Mouse (Mus musculus) brain, embryonic 14.5 days (tissue): ENCODE measurements around the gene Slc19a3. TPM values are rescaled to one million over a fixed set of nuclear protein-coding genes. Genes with fewer than 3 reads are reported as not detected.

ENCODE experiments used
- DNase-seq: peaks from one replicate; pipeline ENCODE4 v3.0.0-alpha.2; 2011; ENCODE audit warnings: low read depth
- CTCF ChIP-seq: fragments of 200-500 bp; IDR thresholded peaks from 2 replicates; pipeline ENCODE4 v1.5.1; 2012; ENCODE audit warnings: inconsistent platforms, mild to moderate bottlenecking, moderate library complexity, borderline replicate concordance; ENCODE audit not compliant: insufficient read depth, insufficient read length; ENCODE audit errors: extremely low read depth
- POLR2A ChIP-seq: fragments of 200-500 bp; IDR thresholded peaks from 2 replicates; pipeline ENCODE4 v1.6.1; 2012; ENCODE audit warnings: mild to moderate bottlenecking, inconsistent platforms, borderline replicate concordance; ENCODE audit not compliant: poor library complexity, insufficient read depth, insufficient read length, severe bottlenecking; ENCODE audit errors: extremely low read depth
- polyA plus RNA-seq: library from polyadenylated mRNA; depleted of rRNA; stranded (reverse); fragments of >200 nt; gene quantifications from 2 replicates; pipeline ENCODE4 v1.2.3, GENCODE M21; 2012; rRNA removed

Slc19a3 gene
- polyA plus RNA-seq, 1 experiment, result 1.00 TPM

DNA sequence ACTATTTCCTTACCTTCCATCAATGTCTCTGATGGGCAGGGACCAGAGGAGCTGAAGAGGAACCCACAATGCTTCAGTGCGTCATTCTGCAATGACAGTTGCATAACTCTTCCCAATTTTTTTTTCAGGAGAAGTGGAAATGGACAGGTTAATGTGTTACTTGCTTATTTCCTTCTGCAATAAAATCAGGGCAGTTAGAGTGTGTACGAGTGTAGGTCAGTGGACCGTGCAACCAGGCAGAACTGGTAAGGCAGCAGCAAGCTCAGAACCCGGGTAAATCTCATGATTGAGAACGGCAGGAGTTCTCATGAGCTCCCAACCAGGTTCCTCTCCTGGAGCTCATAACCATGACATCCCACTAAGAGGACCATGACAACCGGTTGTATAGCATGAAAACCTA is 46.2 kb downstream of the Slc19a3 start:
- no peak for DNase-seq
- TF ChIP-seq CTCF (no peak), POLR2A (no peak)

DNA sequence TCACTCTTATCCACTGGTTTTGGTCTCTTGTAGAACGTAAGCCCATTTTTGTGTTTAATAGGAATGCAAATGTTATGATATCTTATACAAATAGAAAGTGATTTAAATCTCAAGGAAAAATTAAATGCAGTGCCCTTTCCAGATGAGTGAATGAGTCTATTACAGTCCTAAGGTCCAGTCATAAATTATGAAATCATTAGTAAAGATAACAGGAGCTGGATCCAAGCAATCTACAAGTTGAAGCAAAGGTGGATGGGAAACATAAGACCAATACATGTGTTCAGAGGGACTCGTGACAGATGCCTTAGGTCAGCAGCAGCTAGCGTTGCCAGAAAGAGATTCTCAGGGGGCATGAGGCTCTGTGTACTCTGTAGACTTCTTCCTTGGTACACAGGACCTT is 46.7 kb downstream of the Slc19a3 start:
- no peak for DNase-seq
- TF ChIP-seq POLR2A (no peak), CTCF (no peak)

DNA sequence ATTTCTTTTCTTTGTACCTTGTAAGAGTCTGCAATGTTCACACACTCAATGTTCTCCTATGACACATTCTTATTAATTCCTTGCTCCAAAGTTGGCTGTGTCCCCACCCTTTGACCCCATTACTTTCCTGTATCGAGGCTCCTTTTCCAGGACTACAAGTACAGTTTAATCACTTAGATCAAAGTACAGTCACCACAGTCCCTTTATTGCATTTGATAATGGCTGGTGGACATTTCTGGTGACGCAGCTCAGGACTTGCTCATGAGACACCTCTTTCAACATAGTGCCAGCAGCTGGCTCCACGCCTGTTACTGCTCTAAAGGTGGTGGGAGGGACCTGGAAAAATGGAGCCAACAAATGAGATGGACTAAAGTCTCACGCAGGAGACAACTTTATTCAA is 47.2 kb downstream of the Slc19a3 start:
- TF ChIP-seq POLR2A (no peak), CTCF (no peak)
- DNase-seq, result no peak

DNA sequence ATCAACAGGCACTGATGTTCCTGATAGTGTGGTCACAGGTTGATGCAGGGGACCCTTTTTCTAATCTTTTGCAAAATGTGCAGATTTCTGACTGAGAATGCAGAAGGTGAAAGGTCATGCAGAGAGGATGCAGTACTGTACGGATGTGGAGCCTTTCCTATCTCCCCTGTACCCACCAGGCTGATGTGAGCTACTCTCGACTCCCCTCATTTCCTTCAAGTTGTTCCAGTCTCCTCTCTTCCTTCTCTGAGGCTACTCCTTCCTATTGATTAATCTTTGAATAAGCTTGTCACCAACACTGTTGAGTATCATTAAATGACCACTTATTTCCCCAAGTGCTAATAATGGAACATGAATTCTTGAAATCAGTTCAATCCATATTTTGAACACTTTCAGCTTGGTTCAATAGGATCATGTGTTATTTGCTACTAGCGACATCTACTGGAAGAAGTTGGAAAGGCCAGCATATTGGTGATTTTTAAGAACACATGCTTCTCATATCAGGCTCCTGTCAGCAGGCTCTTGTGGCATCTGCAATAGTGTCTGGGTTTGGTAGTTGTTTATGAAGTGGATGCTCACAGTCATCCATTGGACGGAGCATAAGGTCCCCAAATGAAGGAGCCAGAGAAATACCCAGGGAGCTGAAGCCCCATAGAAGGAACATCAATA is 50.6 kb downstream of the Slc19a3 start:
- TF ChIP-seq CTCF (peak; percentile 43; the same call in 1 of the 2 replicates), POLR2A (no peak)
- peak; percentile 89 for DNase-seq

DNA sequence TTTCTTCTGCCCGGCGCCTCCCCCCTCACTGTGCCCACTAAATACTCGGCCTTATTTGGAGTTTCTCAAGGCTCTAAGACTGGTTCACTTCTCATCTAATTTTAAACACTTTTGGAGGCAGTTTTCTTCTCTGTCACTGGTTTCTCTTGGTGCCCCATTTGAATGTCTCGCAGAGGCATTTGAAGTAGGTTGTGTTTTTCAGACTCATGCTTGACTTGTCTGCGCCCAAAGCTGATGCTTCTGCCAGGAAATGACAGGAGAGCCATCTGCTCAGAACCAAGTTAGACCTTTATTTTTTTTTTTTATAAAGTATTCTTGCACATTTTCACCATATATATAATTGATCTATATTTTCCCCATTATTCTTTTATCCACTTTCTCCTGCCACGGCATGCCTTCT is 51.5 kb downstream of the Slc19a3 start:
- TF ChIP-seq POLR2A (no peak), CTCF (no peak)
- no peak for DNase-seq

DNA sequence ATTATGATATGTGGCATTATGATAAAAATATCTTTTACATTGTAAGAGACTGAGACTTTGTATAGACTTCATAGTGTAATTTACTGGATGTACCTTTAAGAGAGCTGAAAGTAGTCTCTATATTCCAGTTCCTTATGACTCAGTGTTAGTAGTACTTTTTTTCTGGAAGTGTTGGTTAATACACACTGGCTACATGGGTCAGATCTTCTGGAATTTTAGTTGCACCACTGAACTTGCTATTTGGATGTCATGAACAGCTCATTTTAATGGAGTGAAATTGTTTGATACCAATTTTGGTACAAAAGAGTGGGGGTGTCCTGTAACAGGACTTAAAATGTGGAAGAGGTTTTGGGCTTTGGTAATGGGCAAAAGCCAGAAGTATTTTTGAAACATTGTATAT is 60.4 kb downstream of the Slc19a3 start:
- DNase-seq, result no peak
- no peak for TF ChIP-seq CTCF
- TF ChIP-seq POLR2A, result no peak

DNA sequence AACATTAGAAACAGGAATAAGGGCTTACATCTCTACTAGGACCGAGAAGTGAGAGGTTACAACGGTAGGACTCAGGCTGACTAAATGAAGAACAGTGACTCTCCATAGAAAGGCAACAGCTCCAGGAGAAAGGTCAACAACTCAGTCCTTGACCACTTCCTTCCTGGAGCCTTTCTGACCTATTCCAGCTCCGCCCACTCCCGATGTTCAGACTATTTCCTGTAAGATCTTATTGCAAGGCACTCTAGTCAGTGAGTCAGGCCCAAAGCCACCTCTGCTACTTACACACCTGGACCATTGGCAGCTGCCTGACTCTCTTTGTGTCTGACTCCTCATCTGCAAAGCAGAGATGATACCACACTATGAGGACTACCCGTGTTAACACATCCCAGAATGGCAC is 62.5 kb downstream of the Slc19a3 start:
- no peak for TF ChIP-seq CTCF
- TF ChIP-seq POLR2A, result no peak
- no peak for DNase-seq

DNA sequence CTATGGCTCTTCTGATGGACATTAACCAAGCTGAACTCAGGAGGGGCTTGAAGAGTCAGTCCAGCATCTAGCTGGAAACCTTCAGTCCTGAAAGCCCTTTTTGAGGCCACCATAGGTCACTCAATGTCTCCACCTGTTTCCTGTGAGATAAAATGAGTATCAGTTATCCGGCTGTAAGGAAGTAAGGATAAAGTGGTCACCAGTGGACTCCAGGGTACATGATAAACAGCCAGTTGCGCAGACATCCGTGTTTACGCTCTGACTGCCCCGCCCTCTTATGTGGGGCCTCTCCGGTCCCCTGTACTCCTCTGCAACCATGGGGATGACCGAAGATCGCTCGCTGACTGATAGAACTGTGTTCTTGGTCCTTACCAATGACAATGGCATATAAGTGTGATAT is 63.9 kb downstream of the Slc19a3 start:
- TF ChIP-seq POLR2A, result no peak
- no peak for TF ChIP-seq CTCF
- DNase-seq, result no peak

DNA sequence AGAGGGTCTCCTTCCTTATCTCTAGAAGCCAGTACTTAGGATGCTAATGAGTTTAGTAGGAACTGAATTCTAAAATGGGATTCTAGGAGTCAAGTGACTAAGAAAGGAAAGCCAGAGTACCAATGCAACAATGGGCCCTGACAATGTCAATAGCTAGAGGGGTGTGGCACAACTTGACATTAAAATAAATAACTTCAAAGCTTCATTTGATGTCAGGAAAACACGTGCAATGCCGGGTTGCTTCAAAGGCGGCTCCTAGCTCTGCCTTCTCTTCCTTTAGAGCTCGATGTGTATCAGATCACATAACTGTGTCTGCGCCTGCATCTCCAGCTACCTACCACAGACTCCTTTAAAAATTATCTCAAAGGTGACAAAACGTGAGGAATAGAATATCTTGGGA is 64.3 kb downstream of the Slc19a3 start:
- TF ChIP-seq CTCF (no peak), POLR2A (no peak)
- DNase-seq, result peak; percentile 5

DNA sequence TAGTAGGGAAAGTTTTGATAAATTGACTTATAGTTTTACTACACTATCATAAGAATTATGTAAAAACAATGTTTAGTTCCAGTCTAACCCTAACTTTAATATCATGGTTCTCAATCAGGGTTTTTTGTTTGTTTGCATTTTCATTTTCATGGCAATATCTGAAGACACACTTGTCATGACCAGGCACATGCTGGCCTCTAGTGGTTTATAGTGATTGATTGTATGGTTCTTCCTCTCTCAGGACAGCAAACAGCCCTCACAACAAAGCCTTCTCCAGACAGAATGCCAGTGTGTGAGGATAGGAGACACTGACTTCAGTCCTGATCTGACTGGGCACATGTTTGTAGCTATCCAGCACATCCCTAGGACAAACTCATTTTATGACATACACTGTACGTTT is 65.0 kb downstream of the Slc19a3 start:
- no peak for DNase-seq
- TF ChIP-seq CTCF, result no peak
- no peak for TF ChIP-seq POLR2A

DNA sequence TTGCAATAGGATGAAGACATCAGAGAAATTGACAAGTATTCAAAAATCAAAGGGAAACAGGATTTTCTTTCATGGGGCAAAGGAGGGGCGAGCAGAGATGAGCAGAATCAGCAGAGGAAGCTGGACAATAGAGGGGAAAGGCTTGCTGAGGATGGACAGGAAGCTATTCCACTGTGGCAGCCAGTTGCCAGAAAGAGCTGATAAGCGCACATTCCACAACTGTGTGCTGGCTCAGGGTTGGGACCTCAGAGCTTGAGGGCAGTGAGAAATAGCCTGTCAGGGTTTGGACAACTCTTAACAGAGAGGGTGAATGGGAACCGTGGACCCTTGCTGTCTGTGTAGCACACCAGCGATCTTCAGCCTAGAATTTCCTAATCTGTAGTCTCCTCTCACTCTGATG is 66.2 kb downstream of the Slc19a3 start:
- TF ChIP-seq POLR2A, result no peak

DNA sequence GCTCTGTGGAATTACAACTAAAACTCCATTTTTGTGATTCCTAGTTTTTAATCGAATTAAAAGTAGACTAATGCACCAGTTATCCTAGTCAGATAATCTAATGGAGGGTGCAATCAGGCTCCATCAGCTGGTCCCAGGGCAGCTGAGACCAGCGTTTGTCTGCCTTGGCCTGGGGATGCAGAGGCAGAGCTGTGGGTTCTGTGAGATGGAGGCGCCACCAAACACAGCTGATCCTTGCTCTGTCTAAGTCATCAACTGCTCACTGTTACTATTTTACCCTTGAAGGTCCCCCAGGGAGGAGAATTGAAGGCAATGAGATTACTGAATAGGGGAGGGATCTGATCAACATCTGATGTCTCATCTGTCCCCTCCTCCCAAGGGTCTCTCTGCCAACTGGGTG is 71.8 kb downstream of the Slc19a3 start:
- DNase-seq, result no peak
- TF ChIP-seq CTCF, result no peak
- no peak for TF ChIP-seq POLR2A

More for the DNA sequence above, 66.2 kb downstream of the Slc19a3 start:
- DNase-seq, result no peak

Other genes starting within 250 kb of the Slc19a3 start
- 52.6 and 55.4 TPM in 2 replicates for gene Agfg1, start 199.0 kb downstream of the Slc19a3 start, polyA plus RNA-seq
- 2.2 and 3.0 TPM in 2 replicates for gene A030005L19Rik, start 125.1 kb downstream of the Slc19a3 start, polyA plus RNA-seq
- 0.24 TPM in 1 of 2 replicates, not detected in the other for gene A030014E15Rik, start 113.5 kb downstream of the Slc19a3 start, polyA plus RNA-seq
- not detected in 2 replicates for gene Gm6217, start 107.0 kb downstream of the Slc19a3 start, polyA plus RNA-seq
- not detected in 2 replicates for gene A030003K21Rik, start 95.1 kb downstream of the Slc19a3 start, polyA plus RNA-seq
- gene Gm7544, start 82.4 kb downstream of the Slc19a3 start, polyA plus RNA-seq, result not detected in 2 replicates
- gene Gm47955, start 78.2 kb downstream of the Slc19a3 start, polyA plus RNA-seq, result not detected in 2 replicates
- not detected in 2 replicates for gene Gm47959, start 37.9 kb downstream of the Slc19a3 start, polyA plus RNA-seq
- gene Krtap28-10, start 4.0 kb upstream of the Slc19a3 start, polyA plus RNA-seq, result not detected in 2 replicates
- not detected in 2 replicates for gene Gm47969, start 6.5 kb upstream of the Slc19a3 start, polyA plus RNA-seq
- gene A030005K14Rik, start 20.9 kb upstream of the Slc19a3 start, polyA plus RNA-seq, result not detected in 2 replicates
- gene Krtap28-13, start 22.5 kb upstream of the Slc19a3 start, polyA plus RNA-seq, result not detected in 2 replicates
- 0.11 TPM in 1 of 2 replicates, not detected in the other for gene Ccl20, start 78.3 kb upstream of the Slc19a3 start, polyA plus RNA-seq
- gene Daw1, start 121.3 kb upstream of the Slc19a3 start, polyA plus RNA-seq, result 2.3 and 2.8 TPM in 2 replicates